Mouse (Mus musculus): ENCODE data around the gene Tmem176a. TPM values are rescaled to one million over a fixed set of nuclear protein-coding genes. Genes with fewer than 3 reads are reported as not detected.

Gene Tmem176a
- 59.6 and 66.9 TPM in 2 replicates for polyA plus RNA-seq (2021; fragmentation: Nextera tagmentation)
- long read RNA-seq, experiment 1, transcript Tmem176a-201 (7 exons, 1,540 nt): major isoform, 43 of 43 reads
- long read RNA-seq, experiment 1, partial matches to known transcripts: 0 of 43 reads
- long read RNA-seq, experiment 1, other reads (novel, unspliced or antisense): 0 of 43 reads
- long read RNA-seq, experiment 2, transcript Tmem176a-201 (7 exons, 1,540 nt): major isoform, 33 of 35 reads
- long read RNA-seq, experiment 2, partial matches to known transcripts: 0 of 35 reads
- long read RNA-seq, experiment 2, other reads (novel, unspliced or antisense): 1 of 35 reads

GRCm38 (mm10) chr6:48840371-48840969 lies at the start of gene Tmem176a:
Tmem176a (plus strand) TSS chr6:48840919.

GRCm38 (mm10) chr6:48840973-48841625 lies 380 bp downstream of the Tmem176a start, which contains the start of gene Tmem176b:
Tmem176b (minus strand) TSS chr6:48841496.

GRCm38 (mm10) chr6:48872596-48872995 lies 31.9 kb downstream of the Tmem176a start, which contains the start of gene Aoc1:
Aoc1 (plus strand) TSS chr6:48872896.

Other genes starting within 250 kb of the Tmem176a start
- 18.9 and 20.9 TPM in 2 replicates for gene Repin1, start 247.0 kb upstream of the Tmem176a start, polyA plus RNA-seq (2021; fragmentation: Nextera tagmentation)
- gene Gm44965, start 247.0 kb upstream of the Tmem176a start, polyA plus RNA-seq (2021; fragmentation: Nextera tagmentation): not detected in 2 replicates
- 5.7 and 6.3 TPM in 2 replicates for gene Zfp775, start 238.9 kb upstream of the Tmem176a start, polyA plus RNA-seq (2021; fragmentation: Nextera tagmentation)
- 9.4 and 11.7 TPM in 2 replicates for gene AI854703, start 214.2 kb upstream of the Tmem176a start, polyA plus RNA-seq (2021; fragmentation: Nextera tagmentation)
- gene Gimap8, start 193.7 kb upstream of the Tmem176a start, polyA plus RNA-seq (2021; fragmentation: Nextera tagmentation): 0.09 TPM in 1 of 2 replicates, not detected in the other
- gene Gimap9, start 164.8 kb upstream of the Tmem176a start, polyA plus RNA-seq (2021; fragmentation: Nextera tagmentation): 0.26 and 0.59 TPM in 2 replicates
- gene Gimap4, start 156.4 kb upstream of the Tmem176a start, polyA plus RNA-seq (2021; fragmentation: Nextera tagmentation): 0.21 TPM in 1 of 2 replicates, not detected in the other
- gene Gimap6, start 132.7 kb upstream of the Tmem176a start, polyA plus RNA-seq (2021; fragmentation: Nextera tagmentation): 2.7 and 3.0 TPM in 2 replicates
- gene Gm28053, start 122.3 kb upstream of the Tmem176a start, polyA plus RNA-seq (2021; fragmentation: Nextera tagmentation): 0.83 TPM in 1 of 2 replicates, not detected in the other
- gene Gimap7, start 122.3 kb upstream of the Tmem176a start, polyA plus RNA-seq (2021; fragmentation: Nextera tagmentation): 0.11 TPM in 1 of 2 replicates, not detected in the other
- 2.5 and 3.3 TPM in 2 replicates for gene Gimap1, start 101.9 kb upstream of the Tmem176a start, polyA plus RNA-seq (2021; fragmentation: Nextera tagmentation)
- 0.60 and 0.82 TPM in 2 replicates for gene Gimap5, start 94.7 kb upstream of the Tmem176a start, polyA plus RNA-seq (2021; fragmentation: Nextera tagmentation)
- 0.06 TPM in 1 of 2 replicates, not detected in the other for gene Gimap3, start 70.1 kb upstream of the Tmem176a start, polyA plus RNA-seq (2021; fragmentation: Nextera tagmentation)
- 94.2 and 95.1 TPM in 2 replicates for gene Tmem176b, start 577 bp downstream of the Tmem176a start, polyA plus RNA-seq (2021; fragmentation: Nextera tagmentation)
- gene Aoc1, start 32.0 kb downstream of the Tmem176a start, polyA plus RNA-seq (2021; fragmentation: Nextera tagmentation): 0.20 and 0.40 TPM in 2 replicates
- gene 1600015I10Rik, start 89.0 kb downstream of the Tmem176a start, polyA plus RNA-seq (2021; fragmentation: Nextera tagmentation): not detected in 2 replicates
- gene Doxl2, start 134.0 kb downstream of the Tmem176a start, polyA plus RNA-seq (2021; fragmentation: Nextera tagmentation): not detected in 2 replicates
- not detected in 2 replicates for gene Svs1, start 145.9 kb downstream of the Tmem176a start, polyA plus RNA-seq (2021; fragmentation: Nextera tagmentation)
- 2.9 and 6.1 TPM in 2 replicates for gene Gpnmb, start 195.6 kb downstream of the Tmem176a start, polyA plus RNA-seq (2021; fragmentation: Nextera tagmentation)
- gene Malsu1, start 232.9 kb downstream of the Tmem176a start, polyA plus RNA-seq (2021; fragmentation: Nextera tagmentation): 28.1 and 34.7 TPM in 2 replicates

Measured in layer of hippocampus, adult 6 months (tissue).